Mouse (Mus musculus): Measurements from ENCODE around the gene Ncam2. TPM values are rescaled to one million over a fixed set of nuclear protein-coding genes. Genes with fewer than 3 reads are reported as not detected.

The Ncam2 gene
- total RNA-seq, 1 experiment, result 0.13 TPM

GRCm38 (mm10) chr16:81651550-81651949, 451.1 kb downstream of the Ncam2 start:
- Histone ChIP-seq H3K36me3 (ENCODE audit: control insufficient read depth, insufficient read depth, low read length, poor library complexity, severe bottlenecking) (no peaks in the 10 kb centered on the region), H3K27ac (ENCODE audit: insufficient read depth, low read depth, low read length, poor library complexity, severe bottlenecking) (no peak overlapping the region), H3K4me1 (ENCODE audit: control insufficient read depth in 2 of 2, insufficient read depth in 2 of 2, low read length in 2 of 2, poor library complexity in 1 of 2) (no peaks in the 10 kb centered on the region), H3K9ac (ENCODE audit: insufficient read depth, low read depth, low read length, poor library complexity, severe bottlenecking) (no peak overlapping the region), H3K9me3 (ENCODE audit: control insufficient read depth, insufficient read depth, low read depth, low read length) (no peaks in the 10 kb centered on the region), H3K4me3 (ENCODE audit: insufficient read depth in 1 of 2, low read depth in 1 of 2, low read length in 2 of 2, poor library complexity in 1 of 2, severe bottlenecking in 1 of 2) (no peak overlapping the region)
- no peak for DNase-seq (ENCODE audit: low read depth, low spot score)
- TF ChIP-seq CHD2 (IDR thresholded peaks at IDR 0.05; ENCODE audit: low read depth, low read length), result no peak
- no peak for TF ChIP-seq ZC3H11A (IDR thresholded peaks at IDR 0.05; ENCODE audit: borderline replicate concordance, low read depth, low read length)
- TF ChIP-seq ZNF384 (IDR thresholded peaks at IDR 0.05; ENCODE audit: low read depth, low read length), result no peak
- no peak for TF ChIP-seq HCFC1 (IDR thresholded peaks at IDR 0.05; ENCODE audit: borderline replicate concordance, insufficient read depth, low read length)
- TF ChIP-seq MAFK (IDR thresholded peaks at IDR 0.05; ENCODE audit: insufficient read depth, low read depth, low read length), result no peak
- in situ Hi-C loops (cut with MboI; ENCODE audit: low sequenced_read_pairs in 2 of 2, unreplicated experiment in 2 of 2), result no loop called here

DNA sequence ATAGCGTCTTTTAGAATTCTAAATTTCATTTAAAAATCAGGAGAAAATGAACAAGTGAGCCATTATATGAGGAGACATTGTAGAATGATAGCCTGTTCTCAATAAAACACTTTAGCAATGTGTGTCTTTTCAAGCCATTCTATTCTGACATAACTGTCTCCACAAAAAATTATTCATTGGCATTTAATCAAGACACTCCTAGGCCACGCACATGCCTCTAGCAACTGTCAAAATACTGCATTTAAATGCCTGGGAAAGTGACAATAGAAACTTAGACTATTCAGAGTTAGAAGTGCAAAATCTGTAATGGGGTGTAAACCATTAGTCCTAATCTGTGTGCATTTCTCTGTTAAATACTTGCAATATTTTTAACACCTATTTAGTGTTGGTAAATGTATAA, 456.1 kb downstream of the Ncam2 start:
- no peak overlapping the region for H3K4me3 ChIP-seq (ENCODE audit: insufficient read depth in 1 of 2, low read depth in 1 of 2, low read length in 2 of 2, poor library complexity in 1 of 2, severe bottlenecking in 1 of 2)
- no peak for DNase-seq (ENCODE audit: low read depth, low spot score)
- H3K9ac ChIP-seq (ENCODE audit: insufficient read depth, low read depth, low read length, poor library complexity, severe bottlenecking), result no peak overlapping the region
- no peaks in the 10 kb centered on the region for H3K9me3 ChIP-seq (ENCODE audit: control insufficient read depth, insufficient read depth, low read depth, low read length)
- in situ Hi-C loops (cut with MboI; ENCODE audit: low sequenced_read_pairs in 2 of 2, unreplicated experiment in 2 of 2), result no loop called here
- H3K27ac ChIP-seq (ENCODE audit: insufficient read depth, low read depth, low read length, poor library complexity, severe bottlenecking), result no peak overlapping the region
- H3K36me3 ChIP-seq (ENCODE audit: control insufficient read depth, insufficient read depth, low read length, poor library complexity, severe bottlenecking), result no peaks in the 10 kb centered on the region
- H3K4me1 ChIP-seq (ENCODE audit: control insufficient read depth in 2 of 2, insufficient read depth in 2 of 2, low read length in 2 of 2, poor library complexity in 1 of 2), result no peaks in the 10 kb centered on the region
- TF ChIP-seq ZC3H11A (IDR thresholded peaks at IDR 0.05; ENCODE audit: borderline replicate concordance, low read depth, low read length) (no peak), ZNF384 (IDR thresholded peaks at IDR 0.05; ENCODE audit: low read depth, low read length) (no peak), CHD2 (IDR thresholded peaks at IDR 0.05; ENCODE audit: low read depth, low read length) (no peak), HCFC1 (IDR thresholded peaks at IDR 0.05; ENCODE audit: borderline replicate concordance, insufficient read depth, low read length) (no peak), MAFK (IDR thresholded peaks at IDR 0.05; ENCODE audit: insufficient read depth, low read depth, low read length) (no peak)

DNA sequence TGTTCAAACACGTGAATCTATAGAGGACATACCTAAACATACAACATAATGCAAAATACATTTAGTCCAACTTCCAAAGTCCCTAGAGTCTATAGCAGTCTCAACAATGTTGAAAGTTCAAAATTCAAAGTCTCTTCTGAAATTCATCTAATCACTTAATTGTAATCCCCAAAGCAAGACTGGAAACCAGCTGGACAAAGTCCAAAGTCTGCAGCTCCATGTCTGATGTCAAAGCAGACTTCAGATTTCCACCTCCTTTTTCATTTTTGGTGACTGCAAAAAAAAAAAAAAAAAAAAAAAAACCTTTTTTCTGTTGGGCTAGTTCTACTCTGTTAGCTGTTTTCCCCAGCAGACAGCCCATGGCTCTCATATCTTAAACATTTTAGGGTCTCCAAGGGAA, 473.4 kb downstream of the Ncam2 start:
- no peaks in the 10 kb centered on the region for H3K36me3 ChIP-seq (ENCODE audit: control insufficient read depth, insufficient read depth, low read length, poor library complexity, severe bottlenecking)
- in situ Hi-C loops (cut with MboI; ENCODE audit: low sequenced_read_pairs in 2 of 2, unreplicated experiment in 2 of 2), result no loop called here
- H3K4me1 ChIP-seq (ENCODE audit: control insufficient read depth in 2 of 2, insufficient read depth in 2 of 2, low read length in 2 of 2, poor library complexity in 1 of 2), result no peaks in the 10 kb centered on the region
- no peak overlapping the region for H3K9ac ChIP-seq (ENCODE audit: insufficient read depth, low read depth, low read length, poor library complexity, severe bottlenecking)
- no peaks in the 10 kb centered on the region for H3K9me3 ChIP-seq (ENCODE audit: control insufficient read depth, insufficient read depth, low read depth, low read length)
- DNase-seq (ENCODE audit: low read depth, low spot score), result no peak
- H3K27ac ChIP-seq (ENCODE audit: insufficient read depth, low read depth, low read length, poor library complexity, severe bottlenecking), result no peak overlapping the region
- TF ChIP-seq ZC3H11A (IDR thresholded peaks at IDR 0.05; ENCODE audit: borderline replicate concordance, low read depth, low read length) (no peak), ZNF384 (IDR thresholded peaks at IDR 0.05; ENCODE audit: low read depth, low read length) (no peak), CHD2 (IDR thresholded peaks at IDR 0.05; ENCODE audit: low read depth, low read length) (no peak), MAFK (IDR thresholded peaks at IDR 0.05; ENCODE audit: insufficient read depth, low read depth, low read length) (no peak), HCFC1 (IDR thresholded peaks at IDR 0.05; ENCODE audit: borderline replicate concordance, insufficient read depth, low read length) (no peak)
- no peak overlapping the region for H3K4me3 ChIP-seq (ENCODE audit: insufficient read depth in 1 of 2, low read depth in 1 of 2, low read length in 2 of 2, poor library complexity in 1 of 2, severe bottlenecking in 1 of 2)

DNA sequence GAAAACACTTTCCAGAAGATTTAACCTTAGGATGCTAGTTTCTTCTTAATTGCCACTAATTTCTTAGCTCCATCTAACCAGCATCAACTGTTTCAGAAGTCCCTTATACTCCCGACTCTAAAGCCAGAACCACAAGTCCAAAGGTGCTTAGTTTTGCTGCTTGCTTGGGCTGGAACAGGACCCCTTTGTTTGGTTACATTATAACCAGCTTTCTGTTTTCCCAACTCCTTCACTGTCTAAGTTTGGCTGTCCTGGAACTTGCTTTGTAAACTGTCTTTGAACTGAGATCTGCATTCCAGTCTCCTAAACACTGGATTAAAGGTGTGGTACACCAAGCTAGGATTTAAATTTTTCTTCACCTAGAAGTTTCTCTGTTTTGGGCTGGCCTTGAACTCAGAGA, 475.0 kb downstream of the Ncam2 start:
- no peak for TF ChIP-seq MAFK (IDR thresholded peaks at IDR 0.05; ENCODE audit: insufficient read depth, low read depth, low read length)
- no peak for TF ChIP-seq HCFC1 (IDR thresholded peaks at IDR 0.05; ENCODE audit: borderline replicate concordance, insufficient read depth, low read length)
- TF ChIP-seq CHD2 (IDR thresholded peaks at IDR 0.05; ENCODE audit: low read depth, low read length), result no peak
- TF ChIP-seq ZC3H11A (IDR thresholded peaks at IDR 0.05; ENCODE audit: borderline replicate concordance, low read depth, low read length), result no peak
- no peak for TF ChIP-seq ZNF384 (IDR thresholded peaks at IDR 0.05; ENCODE audit: low read depth, low read length)

More for the DNA sequence above, 475.0 kb downstream of the Ncam2 start:
- no peak overlapping the region for H3K4me3 ChIP-seq (ENCODE audit: insufficient read depth in 1 of 2, low read depth in 1 of 2, low read length in 2 of 2, poor library complexity in 1 of 2, severe bottlenecking in 1 of 2)
- no peak overlapping the region for H3K27ac ChIP-seq (ENCODE audit: insufficient read depth, low read depth, low read length, poor library complexity, severe bottlenecking)
- no peak overlapping the region for H3K9ac ChIP-seq (ENCODE audit: insufficient read depth, low read depth, low read length, poor library complexity, severe bottlenecking)
- H3K36me3 ChIP-seq (ENCODE audit: control insufficient read depth, insufficient read depth, low read length, poor library complexity, severe bottlenecking), result no peaks in the 10 kb centered on the region
- in situ Hi-C loops (cut with MboI; ENCODE audit: low sequenced_read_pairs in 2 of 2, unreplicated experiment in 2 of 2), result no loop called here
- H3K4me1 ChIP-seq (ENCODE audit: control insufficient read depth in 2 of 2, insufficient read depth in 2 of 2, low read length in 2 of 2, poor library complexity in 1 of 2), result no peaks in the 10 kb centered on the region
- no peaks in the 10 kb centered on the region for H3K9me3 ChIP-seq (ENCODE audit: control insufficient read depth, insufficient read depth, low read depth, low read length)
- DNase-seq (ENCODE audit: low read depth, low spot score), result no peak

Measured in ES-E14 (cell line).